8 mouse cellular contexts compared by ENCODE assay signal in genomic region chr7:29247314-29247700, GRCm38 (mm10). TPM values are rescaled to one million over a fixed set of nuclear protein-coding genes. Genes with fewer than 3 reads are reported as not detected.
A peak's percentile ranks its signal among the peaks of the same experiment; 100 is the strongest.
DNase-seq lines count a peak whose midpoint lies in the region; ATAC-seq and TF ChIP-seq lines count a peak whose summit lies in the region.

No protein-coding gene starts in this region.

- peak overlapping the region; percentile 35 for H3K4me2 ChIP-seq in hindbrain, embryonic 11.5 days (replicated peaks; ENCODE audit: low read depth, low read length)

- no peaks in the 10 kb centered on the region for H3K9me3 ChIP-seq in MEL (replicated peaks; ENCODE audit: insufficient read depth, low read length)
- no peaks in the 10 kb centered on the region for H3K9me3 ChIP-seq in hindbrain, embryonic 11.5 days (ENCODE audit: control insufficient read depth, low read length)

- peak; percentile 22; the same call in 1 of the 2 replicates for ATAC-seq in frontal cortex, adult (ENCODE audit: low TSS enrichment)
- 0 out of 2 replicates have a peak, but pooled peaks have one; percentile 33 for ATAC-seq in hindbrain, embryonic 11.5 days (ENCODE audit: low FRiP score)
- peak; percentile 86 for ATAC-seq in megakaryocyte, adult 5-6 weeks (ENCODE audit: poor library complexity, severe bottlenecking)

- H3K9ac ChIP-seq in MEL (ENCODE audit: control insufficient read depth, low read depth, low read length, poor library complexity, severe bottlenecking), result no peak overlapping the region
- no peak overlapping the region for H3K9ac ChIP-seq in hindbrain, embryonic 11.5 days (ENCODE audit: low read depth, low read length)

- H3K36me3 ChIP-seq in MEL (ENCODE audit: control insufficient read depth in 1 of 2, insufficient read depth in 2 of 2, low read length in 2 of 2), result no peaks in the 10 kb centered on the region
- 0 out of 2 replicates have a peak, but pooled peaks cover 2% of the 10 kb centered on the region for H3K36me3 ChIP-seq in hindbrain, embryonic 11.5 days (ENCODE audit: control insufficient read depth, insufficient read depth, low read length)

- no peaks in the 10 kb centered on the region for H3K79me2 ChIP-seq in MEL (ENCODE audit: control insufficient read depth, insufficient read depth, low read length, poor library complexity)

- DNase-seq in MEL (ENCODE audit: low read depth, low spot score), result peak; percentile 76
- peak; percentile 60 to 80 for DNase-seq in cerebellum, adult 2 months
- DNase-seq in hindbrain, embryonic 11.5 days (ENCODE audit: low spot score), result peak; percentile 87
- DNase-seq in layer of hippocampus, postnatal 25 days (ENCODE audit: extremely low spot score in 1 of 2, low spot score in 1 of 2), result peak; percentile 76 to 92
- DNase-seq in right cerebral cortex, adult 18-20 months, result peak; percentile 56
- DNase-seq in urinary bladder, postnatal 14 days (ENCODE audit: low spot score), result peak; percentile 89

- TF ChIP-seq EP300 in MEL (IDR thresholded peaks at IDR 0.05; ENCODE audit: low read depth in 1 of 2, low read length in 2 of 2), result no peak

- H3K27me3 ChIP-seq in MEL (ENCODE audit: control insufficient read depth in 1 of 2, insufficient read depth in 2 of 2, low read length in 2 of 2), result no peaks in the 10 kb centered on the region
- H3K27me3 ChIP-seq in cerebellum, adult 2 months (ENCODE audit: control insufficient read depth, insufficient read depth, low read length), result no peaks in the 10 kb centered on the region
- H3K27me3 ChIP-seq in hindbrain, embryonic 11.5 days (ENCODE audit: control insufficient read depth, insufficient read depth, low read length), result peaks cover 6% of the 10 kb centered on the region

- no peak overlapping the region for H3K27ac ChIP-seq in MEL (ENCODE audit: control insufficient read depth, low read depth, low read length)
- H3K27ac ChIP-seq in cerebellum, adult 2 months (ENCODE audit: insufficient read depth, low read length), result no peak overlapping the region
- H3K27ac ChIP-seq in hindbrain, embryonic 11.5 days (ENCODE audit: low read depth, low read length), result no peak overlapping the region

- TF ChIP-seq POLR2A in MEL (IDR thresholded peaks at IDR 0.05; ENCODE audit: control insufficient read depth in 1 of 2, insufficient read depth in 1 of 2, low read depth in 1 of 2, low read length in 2 of 2, poor library complexity in 1 of 2), result no peak
- TF ChIP-seq POLR2A in cerebellum, adult 2 months (IDR thresholded peaks at IDR 0.05; ENCODE audit: borderline replicate concordance, insufficient read depth, low read length), result no peak

- peak; percentile 81 to 99 (median 89) for TF ChIP-seq CTCF in MEL (IDR thresholded peaks at IDR 0.05 in 2 of 3, conservative IDR thresholded peaks at IDR 0.05 in 1 of 3; ENCODE audit: control insufficient read depth in 1 of 3, insufficient read depth in 1 of 3, low read depth in 2 of 3, low read length in 3 of 3, poor library complexity in 1 of 3, severe bottlenecking in 1 of 3)
- peak; percentile 82 for TF ChIP-seq CTCF in cerebellum, adult 2 months (IDR thresholded peaks at IDR 0.05; ENCODE audit: borderline replicate concordance, insufficient read depth, low read depth, low read length)

- H3K4me1 ChIP-seq in MEL (ENCODE audit: control insufficient read depth in 1 of 2, insufficient read depth in 2 of 2, low read length in 2 of 2), result no peaks in the 10 kb centered on the region
- no peaks in the 10 kb centered on the region for H3K4me1 ChIP-seq in cerebellum, adult 2 months (ENCODE audit: control insufficient read depth, insufficient read depth, low read length)
- 0 out of 2 replicates have a peak, but pooled peaks cover 4% of the 10 kb centered on the region for H3K4me1 ChIP-seq in hindbrain, embryonic 11.5 days (replicated peaks; ENCODE audit: control insufficient read depth, insufficient read depth, low read length)

- H3K4me3 ChIP-seq in MEL (ENCODE audit: control insufficient read depth in 1 of 2, insufficient read depth in 1 of 2, low read depth in 2 of 2, low read length in 2 of 2), result no peak overlapping the region
- no peak overlapping the region for H3K4me3 ChIP-seq in cerebellum, adult 2 months (replicated peaks; ENCODE audit: insufficient read depth, low read depth, low read length)
- H3K4me3 ChIP-seq in hindbrain, embryonic 11.5 days (ENCODE audit: low read depth, low read length), result no peak overlapping the region

- 38% methylated on average over 16 of the region's 16 CpGs for WGBS in cerebellum, adult 2 months
- WGBS in hindbrain, embryonic 11.5 days, result 27% methylated on average over 16 of the region's 16 CpGs

- peak; percentile 46 for TF ChIP-seq RAD21 in MEL (IDR thresholded peaks at IDR 0.05; ENCODE audit: low read depth, low read length)

TF ChIP-seq in MEL, 35 proteins besides CTCF, POLR2A, EP300 and RAD21:
- TF ChIP-seq ZC3H11A (IDR thresholded peaks at IDR 0.05; ENCODE audit: low read depth, low read length) (peak; percentile 64), TCF12 (IDR thresholded peaks at IDR 0.05; ENCODE audit: low read depth, low read length) (0 out of 2 replicates have a peak, but pooled peaks have one; percentile 10), CHD1 (IDR thresholded peaks at IDR 0.05; ENCODE audit: low read depth, low read length) (no peak), CHD2 (IDR thresholded peaks at IDR 0.05; ENCODE audit: low read length) (no peak), MAZ (IDR thresholded peaks at IDR 0.05; ENCODE audit: low read depth, low read length) (peak; percentile 60; the same call in 1 of the 2 replicates), SMC3 (IDR thresholded peaks at IDR 0.05; ENCODE audit: low read depth, low read length) (peak; percentile 87), ELF1 (IDR thresholded peaks at IDR 0.05; ENCODE audit: low read depth, low read length) (no peak), HCFC1 (IDR thresholded peaks at IDR 0.05; ENCODE audit: low read depth, low read length) (0 out of 2 replicates have a peak, but pooled peaks have one; percentile 15)
TF ChIP-seq in MEL: peak in this region for 5.

RNA-seq across cellular contexts. Expression of gene 2200002D01Rik, which starts 1.0 kb away (rescaled TPM):
- total RNA-seq in MEL (2012; rRNA removed), result 3.8 and 5.4 TPM in 2 replicates
- under 1 TPM in 1 of 2 experiments, not detected in 1; 0.85 TPM for polyA plus RNA-seq in MEL (2012; ENCODE audit: insufficient read depth in 1 of 2, insufficient read length in 2 of 2, low read depth in 1 of 2, low replicate concordance in 2 of 2, missing spikeins in 1 of 2)
- 0.38 and 0.48 TPM in 2 replicates for polyA plus RNA-seq in cerebellum, adult 2 months (2012; rRNA removed)
- polyA plus RNA-seq in hindbrain, embryonic 11.5 days (2014; fragmentation: Nextera tagmentation; extraction: Ambion mirVana), result 2.5 and 2.7 TPM in 2 replicates
- total RNA-seq in layer of hippocampus, postnatal 25 days (2021), result under 1 TPM in 1 of 2 experiments, not detected in 1; 0.37 TPM
- not detected in 2 replicates for total RNA-seq in megakaryocyte, adult 5-6 weeks (2015)
- total RNA-seq in megakaryocyte, adult 5-6 weeks (2017), result 0.37 and 2.4 TPM in 2 replicates

RNA-seq across cellular contexts. Expression of gene Yif1b, which starts 9.2 kb away (rescaled TPM):
- 88.6 and 94.8 TPM in 2 replicates for total RNA-seq in MEL (2012; rRNA removed)
- 100 to 1,000 TPM in 1 of 2 experiments, not detected in 1; 143 TPM for polyA plus RNA-seq in MEL (2012; ENCODE audit: insufficient read depth in 1 of 2, insufficient read length in 2 of 2, low read depth in 1 of 2, low replicate concordance in 2 of 2, missing spikeins in 1 of 2)
- polyA plus RNA-seq in cerebellum, adult 2 months (2012; rRNA removed), result 131 and 143 TPM in 2 replicates
- 88.4 and 91.8 TPM in 2 replicates for polyA plus RNA-seq in hindbrain, embryonic 11.5 days (2014; fragmentation: Nextera tagmentation; extraction: Ambion mirVana)
- 10 to 100 TPM; 43.7 to 50.2 TPM for total RNA-seq in layer of hippocampus, postnatal 25 days (2021)
- total RNA-seq in megakaryocyte, adult 5-6 weeks (2015), result 36.2 and 38.0 TPM in 2 replicates
- total RNA-seq in megakaryocyte, adult 5-6 weeks (2017), result 19.1 and 21.8 TPM in 2 replicates

RNA-seq across cellular contexts. Expression of gene Kcnk6, which starts 15.0 kb away (rescaled TPM):
- total RNA-seq in MEL (2012; rRNA removed), result 1.4 and 2.0 TPM in 2 replicates
- 1 to 10 TPM in 1 of 2 experiments, not detected in 1; 5.2 TPM for polyA plus RNA-seq in MEL (2012; ENCODE audit: insufficient read depth in 1 of 2, insufficient read length in 2 of 2, low read depth in 1 of 2, low replicate concordance in 2 of 2, missing spikeins in 1 of 2)
- polyA plus RNA-seq in cerebellum, adult 2 months (2012; rRNA removed), result 0.57 and 0.62 TPM in 2 replicates
- polyA plus RNA-seq in hindbrain, embryonic 11.5 days (2014; fragmentation: Nextera tagmentation; extraction: Ambion mirVana), result 0.32 TPM in 2 replicates
- total RNA-seq in layer of hippocampus, postnatal 25 days (2021), result 1 to 10 TPM; 2.0 to 2.3 TPM
- total RNA-seq in megakaryocyte, adult 5-6 weeks (2015), result 9.2 and 10.1 TPM in 2 replicates
- 14.5 and 14.6 TPM in 2 replicates for total RNA-seq in megakaryocyte, adult 5-6 weeks (2017)

RNA-seq across cellular contexts. Expression of gene Catsperg1, which starts 33.5 kb away (rescaled TPM):
- total RNA-seq in MEL (2012; rRNA removed), result 0.20 and 0.23 TPM in 2 replicates
- under 1 TPM in 1 of 2 experiments, not detected in 1; 0.31 TPM for polyA plus RNA-seq in MEL (2012; ENCODE audit: insufficient read depth in 1 of 2, insufficient read length in 2 of 2, low read depth in 1 of 2, low replicate concordance in 2 of 2, missing spikeins in 1 of 2)
- 1.0 and 1.2 TPM in 2 replicates for polyA plus RNA-seq in cerebellum, adult 2 months (2012; rRNA removed)
- 0.51 and 0.59 TPM in 2 replicates for polyA plus RNA-seq in hindbrain, embryonic 11.5 days (2014; fragmentation: Nextera tagmentation; extraction: Ambion mirVana)
- 1 to 10 TPM; 1.2 to 1.9 TPM for total RNA-seq in layer of hippocampus, postnatal 25 days (2021)
- 1.4 and 3.8 TPM in 2 replicates for total RNA-seq in megakaryocyte, adult 5-6 weeks (2015)
- 1.2 and 7.5 TPM in 2 replicates for total RNA-seq in megakaryocyte, adult 5-6 weeks (2017)

RNA-seq across cellular contexts. Expression of gene Spint2, which starts 34.4 kb away (rescaled TPM):
- total RNA-seq in MEL (2012; rRNA removed), result 71.9 and 78.1 TPM in 2 replicates
- 100 to 1,000 TPM in 1 of 2 experiments, not detected in 1; 131 TPM for polyA plus RNA-seq in MEL (2012; ENCODE audit: insufficient read depth in 1 of 2, insufficient read length in 2 of 2, low read depth in 1 of 2, low replicate concordance in 2 of 2, missing spikeins in 1 of 2)
- polyA plus RNA-seq in cerebellum, adult 2 months (2012; rRNA removed), result 46.2 and 54.9 TPM in 2 replicates
- 37.5 and 43.4 TPM in 2 replicates for polyA plus RNA-seq in hindbrain, embryonic 11.5 days (2014; fragmentation: Nextera tagmentation; extraction: Ambion mirVana)
- 10 to 100 TPM; 17.6 to 19.2 TPM for total RNA-seq in layer of hippocampus, postnatal 25 days (2021)
- 6.1 and 7.3 TPM in 2 replicates for total RNA-seq in megakaryocyte, adult 5-6 weeks (2015)
- 2.6 and 5.3 TPM in 2 replicates for total RNA-seq in megakaryocyte, adult 5-6 weeks (2017)

Comparison
In these comparisons a context has a peak if more than half of its experiments do, and no peak if none do; other contexts are left out.
1. ATAC-seq: peak in every context shown above with its lines; median percentile 86 in megakaryocyte, adult 5-6 weeks; 33 in hindbrain, embryonic 11.5 days; 22 in frontal cortex, adult.